Mouse (Mus musculus) kidney, postnatal 10 days (tissue): ENCODE measurements around the gene Ccdc186.

ENCODE experiments used
- DNase-seq: peaks from one replicate; pipeline ENCODE4 v3.0.0; 2021; ENCODE audit warnings: mixed read lengths

The Ccdc186 gene

DNA sequence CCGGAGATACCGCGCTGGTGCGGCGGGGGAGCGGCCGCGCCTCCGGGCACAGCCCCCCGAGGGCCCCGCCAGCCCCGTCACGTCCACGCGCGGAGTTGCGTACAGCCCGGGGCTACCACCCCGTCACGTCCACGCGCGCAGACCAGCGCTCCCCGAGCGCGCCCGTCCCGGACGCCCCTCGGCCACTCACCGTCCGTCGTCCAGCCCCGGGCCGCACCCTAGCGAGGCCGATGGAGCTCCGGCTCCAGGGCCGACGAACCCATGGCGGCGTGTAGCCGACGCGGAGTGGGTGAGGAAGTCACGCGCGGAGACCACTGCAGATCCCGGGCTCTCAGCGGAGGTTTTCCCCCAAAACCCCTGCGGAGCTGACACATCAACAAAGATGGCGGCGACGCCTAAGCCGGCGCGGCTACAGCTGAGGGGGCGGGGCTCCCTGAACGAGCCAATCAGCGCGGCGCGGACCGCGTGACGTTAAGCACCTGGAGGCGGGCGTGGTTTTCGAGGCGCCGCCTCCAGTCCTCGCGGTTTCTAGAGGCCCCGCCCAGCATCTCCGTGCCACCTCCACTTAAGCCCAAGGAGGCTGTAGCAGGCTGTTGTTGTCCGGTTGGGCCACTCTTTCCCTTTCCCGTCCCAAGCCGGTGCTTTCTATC is at the start of gene Ccdc186:
Ccdc186 (minus strand) TSS at position 393 of the 650 bp plus-strand sequence.
- peak; percentile 98 for DNase-seq

- no peak for DNase-seq
Measured at GRCm38 (mm10) chr19:56867701-56868100, 45.7 kb upstream of the Ccdc186 start.

DNA sequence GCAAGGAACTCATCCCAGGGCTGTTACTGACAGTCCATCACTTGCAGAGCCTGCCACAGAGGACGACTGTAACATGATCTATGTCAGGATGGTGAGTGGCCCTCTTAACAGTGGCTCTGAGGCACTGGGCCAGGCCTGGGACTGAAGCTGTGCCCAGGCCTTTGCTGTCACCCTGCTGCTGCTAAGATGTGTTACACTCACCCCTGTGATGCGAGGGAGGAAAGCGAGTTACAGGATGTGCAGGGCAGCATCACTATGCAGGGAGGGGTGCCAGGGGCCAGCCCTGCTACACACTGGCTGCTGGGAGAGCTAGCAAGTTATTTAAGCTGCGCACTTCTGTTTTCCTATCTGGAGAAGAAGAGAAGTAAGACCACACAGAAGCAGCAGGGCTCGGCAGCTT is 34.5 kb upstream of the Ccdc186 start:
- no peak for DNase-seq

DNA sequence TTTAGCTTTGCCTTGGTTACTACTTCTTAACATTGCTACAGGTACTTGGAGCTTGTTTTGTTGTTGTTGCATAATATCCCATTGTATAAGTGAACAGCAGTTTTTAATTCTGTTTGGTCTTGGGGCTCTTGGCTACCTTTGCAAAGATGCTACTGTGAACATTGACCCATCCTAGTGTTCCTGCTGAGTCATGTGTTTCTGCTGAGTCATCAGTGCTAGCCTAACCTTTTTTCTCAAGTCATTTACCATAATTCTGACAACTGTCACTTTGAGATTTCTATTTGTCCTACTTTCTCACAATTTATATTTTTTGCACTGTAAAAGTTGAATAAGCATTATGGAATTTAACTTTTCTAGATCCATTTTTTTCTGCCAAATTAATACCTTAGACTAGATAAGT is 30.6 kb upstream of the Ccdc186 start:
- DNase-seq, result no peak

- DNase-seq, result no peak
Measured at GRCm38 (mm10) chr19:56842974-56843373, 21.0 kb upstream of the Ccdc186 start.

DNA sequence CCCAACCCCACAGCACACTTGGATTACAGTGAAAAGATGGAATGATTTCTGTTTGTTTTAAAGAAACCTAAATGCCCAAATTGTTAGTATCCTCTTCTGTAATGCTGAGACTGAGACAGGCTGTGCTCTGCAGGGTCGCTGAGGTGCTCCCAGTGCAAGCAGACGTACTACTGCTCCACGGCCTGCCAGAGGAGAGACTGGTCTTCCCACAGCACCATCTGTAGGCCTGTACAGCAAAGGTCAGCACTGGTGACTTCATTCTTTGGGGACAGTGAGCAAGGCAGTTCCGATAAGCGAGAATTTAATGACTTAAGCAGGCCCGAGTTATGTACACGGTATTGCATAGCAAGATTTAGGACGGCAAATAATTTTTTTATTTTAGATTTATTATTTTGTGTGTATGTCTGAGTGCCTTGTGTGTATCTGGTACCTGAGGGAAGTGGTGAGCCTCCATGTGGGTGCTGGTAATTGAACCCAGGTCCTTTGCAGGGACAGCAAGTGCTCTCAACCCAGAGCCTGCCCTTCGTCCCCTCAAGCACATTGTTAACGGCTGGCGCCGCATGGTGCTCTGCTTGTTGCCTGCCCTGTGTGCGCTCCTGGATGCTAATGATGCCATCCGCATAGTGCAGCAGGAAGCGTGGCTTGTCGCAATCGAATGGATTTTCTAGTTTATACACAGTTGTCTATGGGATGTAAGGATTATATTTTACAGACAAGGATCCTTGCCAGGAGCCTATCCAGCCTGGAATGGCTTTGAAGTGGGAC is 17.1 kb upstream of the Ccdc186 start:
- DNase-seq, result no peak

- peak; percentile 67 for DNase-seq
Measured at GRCm38 (mm10) chr19:56835340-56835739, 13.3 kb upstream of the Ccdc186 start.

DNA sequence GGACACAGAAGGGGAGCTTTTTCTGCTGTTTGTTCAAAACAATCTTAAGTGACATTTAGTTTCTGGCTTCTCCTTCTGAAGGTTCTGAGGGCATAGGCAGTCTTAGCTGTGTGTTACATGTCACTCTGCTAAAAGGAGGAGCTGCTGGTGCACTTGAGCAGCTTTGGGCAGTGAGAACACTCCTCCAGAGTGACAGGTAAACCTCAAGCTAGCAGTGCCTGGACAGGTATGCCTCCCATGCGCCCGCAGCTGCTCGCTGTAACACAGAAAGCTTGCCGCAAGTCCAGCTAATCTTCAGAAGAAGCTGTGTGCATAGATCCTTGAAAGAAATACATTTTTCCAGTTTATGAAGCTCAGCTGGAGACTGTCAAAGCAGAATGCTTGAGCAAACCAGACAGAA is 8.2 kb upstream of the Ccdc186 start:
- no peak for DNase-seq

DNA sequence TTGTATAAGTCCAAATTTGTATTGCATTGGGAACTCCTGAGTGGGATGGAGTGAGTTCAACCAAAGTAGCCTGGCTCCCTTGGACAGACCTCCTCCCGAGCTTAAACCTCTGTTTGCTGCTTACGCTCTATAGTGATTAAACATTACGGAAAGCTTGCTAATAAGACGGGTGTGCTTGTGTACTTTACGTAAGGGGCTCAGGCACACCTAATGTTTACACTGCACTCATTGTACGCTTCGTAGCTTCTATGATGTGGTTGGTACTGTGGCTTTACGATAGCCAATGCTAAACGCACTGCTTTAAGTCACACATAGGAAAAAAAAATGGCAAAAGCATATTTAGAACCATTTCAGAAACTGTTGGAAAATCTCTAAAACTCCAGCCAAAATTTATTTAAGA is 7.3 kb upstream of the Ccdc186 start:
- no peak for DNase-seq

GRCm38 (mm10) chr19:56828305-56828704 is 6.3 kb upstream of the Ccdc186 start:
- DNase-seq, result no peak

DNA sequence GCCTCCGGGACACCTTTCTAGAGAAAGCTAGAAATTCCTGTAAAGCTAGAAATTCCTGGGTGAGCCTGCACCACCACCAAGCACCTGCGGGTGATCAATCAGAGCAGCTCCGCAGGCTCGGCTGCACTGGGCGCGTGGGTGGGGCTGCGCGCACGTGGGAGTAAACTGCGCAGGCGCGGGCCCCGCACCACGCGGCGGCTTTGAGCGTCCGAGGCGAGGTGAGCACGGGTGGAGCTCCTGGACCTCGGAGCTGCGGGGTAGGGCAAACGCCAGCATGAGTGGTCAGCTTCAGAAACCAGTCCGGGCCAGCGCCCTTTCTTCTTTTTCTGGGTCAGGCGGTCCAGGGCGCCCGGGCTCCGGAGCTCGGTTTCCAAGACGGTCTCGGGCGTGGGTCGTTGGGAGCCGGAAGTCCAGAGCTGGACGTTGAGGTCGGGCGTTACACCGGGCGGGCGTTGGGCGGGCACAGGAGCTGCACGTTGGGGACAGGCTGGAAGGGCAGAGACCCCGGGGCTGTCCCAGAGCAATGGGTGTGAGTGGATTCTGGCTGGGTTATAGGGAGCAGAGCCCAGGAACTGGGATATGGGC is 4.1 kb upstream of the Ccdc186 start, which contains the start of gene Tdrd1:
Tdrd1 (plus strand) TSS at position 163 of the 585 bp plus-strand sequence.
- DNase-seq, result peak; percentile 24

DNA sequence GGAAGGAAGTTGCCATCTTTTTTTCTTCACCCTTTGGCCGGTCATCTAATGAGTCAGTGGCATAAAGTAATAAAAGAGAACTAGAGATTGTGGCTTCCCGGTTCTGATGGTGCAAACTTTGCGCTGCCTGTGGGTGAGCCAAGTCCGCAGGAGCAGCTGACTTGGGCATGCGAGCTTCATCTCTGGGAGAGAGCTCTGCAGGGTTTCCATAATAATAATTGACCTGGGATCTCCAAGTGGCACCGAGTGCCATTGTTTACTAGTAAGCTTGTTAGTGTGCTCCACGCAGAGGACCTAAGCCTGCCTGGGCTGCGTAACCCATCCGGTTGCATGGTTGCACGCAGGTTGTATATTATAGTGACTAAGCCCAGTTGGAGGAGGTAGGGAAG is 452 bp upstream of the Ccdc186 start:
- no peak for DNase-seq

GRCm38 (mm10) chr19:56821040-56821797 is 771 bp downstream of the Ccdc186 start:
- DNase-seq, result no peak

- DNase-seq, result peak; percentile 73
Measured at GRCm38 (mm10) chr19:56817851-56818526, 4.0 kb downstream of the Ccdc186 start.

- DNase-seq, result no peak
Measured at GRCm38 (mm10) chr19:56813360-56813759, 8.6 kb downstream of the Ccdc186 start.

DNA sequence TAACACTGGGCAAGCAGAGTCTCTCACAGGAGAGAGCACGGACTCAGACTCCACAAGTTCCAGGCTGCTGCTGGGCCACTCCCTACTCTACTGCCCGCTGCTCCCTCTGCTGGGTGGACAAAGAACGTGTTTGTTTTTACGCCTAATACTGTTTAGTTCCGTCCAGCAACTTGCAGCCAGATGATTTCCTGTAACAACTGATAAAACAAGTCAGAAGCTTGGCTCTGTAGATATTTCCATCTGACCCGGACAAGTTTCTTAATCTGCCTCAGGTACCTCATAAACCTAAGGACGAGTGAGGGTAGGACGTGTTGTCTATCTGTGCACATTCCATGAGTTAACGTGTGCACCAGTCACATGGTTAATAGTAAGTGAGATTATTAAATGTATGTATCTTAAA is 10.4 kb downstream of the Ccdc186 start:
- DNase-seq, result peak; percentile 80

GRCm38 (mm10) chr19:56810641-56811146 is 11.3 kb downstream of the Ccdc186 start:
- DNase-seq, result no peak

- peak; percentile 25 for DNase-seq
Measured at GRCm38 (mm10) chr19:56808771-56809170, 13.2 kb downstream of the Ccdc186 start.

GRCm38 (mm10) chr19:56807122-56807521 is 14.9 kb downstream of the Ccdc186 start:
- no peak for DNase-seq

DNA sequence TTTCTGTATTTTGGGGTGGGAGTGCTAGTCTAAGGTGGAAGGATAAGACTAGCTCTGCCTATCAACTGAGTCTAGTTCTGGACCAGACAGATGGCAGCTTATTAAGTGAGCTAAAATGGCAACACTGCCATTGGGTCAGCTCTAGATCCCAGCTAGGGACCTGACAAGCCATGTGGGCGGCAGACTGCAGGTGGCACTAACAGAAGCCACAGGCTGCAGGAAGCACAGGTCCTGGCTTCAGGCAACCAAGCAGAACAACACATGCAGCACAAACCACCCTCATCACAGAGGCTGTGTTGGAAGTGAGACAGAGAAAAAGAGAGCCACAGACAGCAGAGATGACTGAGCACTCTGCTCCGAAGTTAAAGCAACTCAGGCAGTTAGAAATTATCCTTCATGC is 16.6 kb downstream of the Ccdc186 start:
- DNase-seq, result no peak

- no peak for DNase-seq
Measured at GRCm38 (mm10) chr19:56802352-56802746, 19.6 kb downstream of the Ccdc186 start.

DNA sequence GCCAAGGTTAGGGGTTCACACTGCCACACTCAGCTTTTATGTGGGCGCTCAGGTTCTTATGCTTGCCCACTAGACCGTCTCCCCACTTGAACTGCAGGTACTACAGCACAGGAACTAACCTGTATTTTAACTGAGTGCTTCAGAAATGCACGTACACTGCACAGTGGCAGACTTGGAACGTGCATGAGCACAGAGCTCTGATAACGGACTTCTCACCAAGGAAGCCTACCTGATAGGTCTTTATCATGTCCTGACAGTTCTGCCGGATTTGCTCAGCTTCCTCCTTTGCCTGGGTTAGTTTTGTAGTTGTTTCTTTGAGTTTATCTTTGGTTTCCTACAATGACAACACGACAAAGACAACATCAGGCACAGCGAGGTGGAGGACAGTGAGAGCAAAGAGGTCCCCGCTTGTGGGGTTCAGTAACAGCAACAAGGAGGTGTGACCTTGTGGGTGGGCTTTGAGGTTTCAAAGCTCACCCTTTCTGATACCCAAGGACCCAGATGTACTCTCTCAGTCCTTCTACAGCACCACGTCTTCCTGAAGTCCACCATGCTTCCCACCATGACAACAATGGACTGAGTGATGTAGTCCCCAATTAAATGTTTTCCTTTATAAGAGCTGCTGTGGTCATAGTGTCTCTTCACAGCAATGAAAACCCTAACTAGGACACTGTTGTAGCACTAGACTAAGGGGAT is 20.2 kb downstream of the Ccdc186 start:
- no peak for DNase-seq
